Comparison of ENCODE assay signal across 8 mouse cellular contexts in genomic region chr10:9676886-9677285, GRCm38 (mm10). TPM values are rescaled to one million over a fixed set of nuclear protein-coding genes. Genes with fewer than 3 reads are reported as not detected.
DNase-seq lines count a peak whose midpoint lies in the region; ATAC-seq lines count a peak whose summit lies in the region.

No protein-coding gene starts in this region.

- peak overlapping the region; percentile 56; the same call in 1 of the 2 replicates for H3K27ac ChIP-seq in hindbrain, embryonic 10.5 days
- no peak overlapping the region for H3K27ac ChIP-seq in lung, embryonic 16.5 days (ENCODE audit: low read length)

- whole genome bisulfite sequencing in hindbrain, embryonic 10.5 days: 4% methylated on average over 17 of the region's 17 CpGs
- 1% methylated on average over 17 of the region's 17 CpGs for WGBS in lung, embryonic 16.5 days

- H3K27me3 ChIP-seq in hindbrain, embryonic 10.5 days (ENCODE audit: insufficient read depth, poor library complexity, severe bottlenecking): peaks cover 51% of the 10 kb centered on the region
- 0 out of 2 replicates have a peak, but pooled peaks cover 2% of the 10 kb centered on the region for H3K27me3 ChIP-seq in lung, embryonic 16.5 days (ENCODE audit: control insufficient read depth, insufficient read depth, low read depth, low read length)

- no peaks in the 10 kb centered on the region for H3K36me3 ChIP-seq in hindbrain, embryonic 10.5 days
- no peaks in the 10 kb centered on the region for H3K36me3 ChIP-seq in lung, embryonic 16.5 days (ENCODE audit: control insufficient read depth, insufficient read depth, low read length)

- no peak overlapping the region for H3K9ac ChIP-seq in lung, embryonic 16.5 days (ENCODE audit: low read length)

- no peaks in the 10 kb centered on the region for H3K9me3 ChIP-seq in hindbrain, embryonic 10.5 days
- H3K9me3 ChIP-seq in lung, embryonic 16.5 days (ENCODE audit: control insufficient read depth, low read length): no peaks in the 10 kb centered on the region

- ATAC-seq in lung, embryonic 16.5 days (ENCODE audit: low read depth): peak; percentile 49
- ATAC-seq in activated CD4-positive, CD25-positive, alpha-beta regulatory T cell, adult 4 months: no peak

- peak overlapping the region; percentile 53 for H3K4me2 ChIP-seq in lung, embryonic 16.5 days (ENCODE audit: low read depth, low read length)

- DNase-seq in R1 (ENCODE audit: low read depth, low spot score): peak; percentile 86
- peak; percentile 42 for DNase-seq in cerebellum, adult 8-10 months
- DNase-seq in frontal cortex, adult 2 months (ENCODE audit: extremely low spot score in 1 of 2, low spot score in 1 of 2): peak; percentile 29 to 91
- DNase-seq in hindbrain, embryonic 10.5 days (ENCODE audit: low spot score): peak; percentile 78
- DNase-seq in layer of hippocampus, adult 9-10 months (ENCODE audit: low spot score): peak; percentile 43
- DNase-seq in retina, adult 2 months (ENCODE audit: low read depth, low spot score): peak; percentile 37

- peaks cover 24% of the 10 kb centered on the region for H3K4me1 ChIP-seq in hindbrain, embryonic 10.5 days (replicated peaks)
- peaks cover 3% of the 10 kb centered on the region; the same call in 1 of the 2 replicates for H3K4me1 ChIP-seq in lung, embryonic 16.5 days (replicated peaks; ENCODE audit: control insufficient read depth, insufficient read depth, low read length)

- H3K4me3 ChIP-seq in hindbrain, embryonic 10.5 days: peak overlapping the region; percentile 75
- peak overlapping the region; percentile 22 for H3K4me3 ChIP-seq in lung, embryonic 16.5 days (ENCODE audit: low read length)

RNA-seq across cellular contexts. Expression of gene Samd5, which starts 1.9 kb away (rescaled TPM):
- 4.8 and 5.4 TPM in 2 replicates for polyA plus RNA-seq in frontal cortex, adult 2 months (2012; rRNA removed)
- polyA plus RNA-seq in hindbrain, embryonic 10.5 days (2016; fragmentation: Nextera tagmentation; extraction: Ambion mirVana): 3.3 and 3.7 TPM in 2 replicates
- 7.6 and 8.9 TPM in 2 replicates for polyA plus RNA-seq in lung, embryonic 16.5 days (2015; fragmentation: Nextera tagmentation; extraction: Ambion mirVana)
- polyA plus RNA-seq in activated CD4-positive, CD25-positive, alpha-beta regulatory T cell, adult 4 months (2017; shearing (Covaris generic)): not detected
